Mouse (Mus musculus) erythroblast, embryonic 14.5 days (primary cell): Measurements from ENCODE around the gene Ahcyl1.

ENCODE experiments used
- GATA1 ChIP-seq: IDR thresholded peaks from 2 replicates; pipeline ENCODE4 v1.6.1; 2012; ENCODE audit warnings: low read length, inconsistent platforms, mixed read lengths
- TAL1 ChIP-seq: IDR thresholded peaks from 3 replicates; pipeline ENCODE4 v1.6.1; 2012; ENCODE audit warnings: low read length, inconsistent platforms, mixed read lengths

DNA sequence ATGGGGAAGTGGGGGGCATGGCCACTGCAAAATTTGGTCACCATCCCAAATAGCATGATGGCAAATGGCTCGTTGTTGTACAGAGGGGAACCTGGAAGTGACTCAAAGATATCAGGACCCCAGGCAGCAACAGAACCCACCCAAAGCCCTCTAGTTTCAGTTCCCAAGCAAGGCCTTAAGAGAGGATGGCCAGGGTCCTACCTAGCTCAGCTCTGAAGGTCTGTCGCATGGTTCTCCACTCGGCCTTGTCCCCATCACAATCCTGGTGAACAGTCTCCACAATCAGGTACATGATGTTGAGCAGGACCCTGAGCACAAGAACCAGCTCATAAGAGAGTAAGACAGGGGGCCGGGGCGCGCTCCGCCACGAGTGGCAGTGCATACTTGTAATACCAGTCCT lies 71.9 kb downstream of the Ahcyl1 start:
- TF ChIP-seq TAL1 (no peak), GATA1 (no peak)
